Mouse (Mus musculus): ENCODE measurements around the gene Kcnk13. TPM values are rescaled to one million over a fixed set of nuclear protein-coding genes. Genes with fewer than 3 reads are reported as not detected.
"Not testable (repeated sequence)": the region's sequence is repeated elsewhere in the genome, so short reads cannot be mapped to it uniquely, and the experiment has no call there.

Gene Kcnk13
- polyA plus RNA-seq, 1 experiment from 2014 or later = 0.38 TPM

DNA sequence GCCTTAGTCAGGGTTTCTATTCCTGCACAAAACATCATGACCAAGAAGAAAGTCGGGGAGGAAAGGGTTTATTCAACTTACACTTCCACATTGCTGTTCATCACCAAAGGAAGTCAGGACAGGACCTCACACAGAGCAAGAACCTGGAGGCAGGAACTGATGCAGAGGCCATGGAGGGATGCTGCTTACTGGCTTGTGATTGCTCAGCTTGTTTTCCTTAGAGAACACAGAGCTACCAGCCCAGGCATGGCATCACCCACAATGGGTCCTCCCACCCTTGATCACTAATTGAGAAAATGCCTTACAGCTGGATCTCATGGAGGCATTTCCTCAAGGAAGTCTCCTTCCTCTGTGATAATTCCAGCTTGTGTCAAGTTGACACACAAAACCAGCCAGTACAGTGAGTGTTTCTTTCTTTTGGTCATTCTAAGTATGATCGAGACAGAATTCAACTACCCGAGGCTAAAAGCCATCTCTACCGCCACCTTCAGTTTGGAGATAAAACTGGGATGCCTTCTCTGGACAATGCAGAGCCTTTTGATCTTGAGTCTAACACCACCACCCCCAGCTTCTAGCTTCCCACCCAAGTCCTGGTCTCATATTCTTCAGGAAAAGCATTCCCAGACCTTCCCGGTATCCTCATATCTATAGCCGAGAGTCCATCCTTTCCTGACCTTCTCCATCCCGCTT lies 7.1 kb downstream of the Kcnk13 start:
- 76% methylated on average over 7 of the region's 7 CpGs for WGBS
- H3K27ac ChIP-seq; H3K36me3 ChIP-seq (replicated peaks); H3K9me3 ChIP-seq; H3K4me3 ChIP-seq; DNase-seq (ENCODE audit: extremely low spot score, low spot score): not testable (repeated sequence)
- peaks cover 13% of the 10 kb centered on the region for H3K4me1 ChIP-seq
- H3K27me3 ChIP-seq (ENCODE audit: poor library complexity, severe bottlenecking) = peaks cover 46% of the 10 kb centered on the region

DNA sequence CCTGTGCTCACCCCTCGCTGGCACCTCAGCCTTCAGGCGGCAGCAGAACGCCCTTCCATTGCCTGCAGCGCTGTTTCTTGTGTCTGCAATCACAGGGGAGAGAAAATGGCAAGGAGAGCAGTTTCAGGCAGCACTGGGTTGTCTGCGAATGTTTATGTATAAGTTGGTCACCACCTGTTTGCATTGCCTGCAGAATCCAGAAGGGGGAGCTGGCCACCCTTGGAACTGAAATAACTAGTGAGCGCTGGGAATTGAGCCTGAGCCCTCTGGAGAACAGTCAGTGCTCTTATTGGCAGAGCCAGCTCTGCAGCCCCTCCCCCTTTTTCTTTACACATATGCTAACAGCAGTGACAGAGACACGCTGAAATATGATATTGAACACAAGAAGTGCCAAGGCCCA lies 8.5 kb downstream of the Kcnk13 start:
- Histone ChIP-seq H3K4me1 (no peaks in the 10 kb centered on the region), H3K36me3 (replicated peaks) (no peaks in the 10 kb centered on the region), H3K4me3 (no peak overlapping the region), H3K9me3 (peaks cover 8% of the 10 kb centered on the region; the same call in 1 of the 2 replicates), H3K27ac (no peak overlapping the region), H3K27me3 (ENCODE audit: poor library complexity, severe bottlenecking) (peaks cover 31% of the 10 kb centered on the region)
- 58% methylated on average over 7 of the region's 7 CpGs for WGBS
- no peak for DNase-seq (ENCODE audit: extremely low spot score, low spot score)

DNA sequence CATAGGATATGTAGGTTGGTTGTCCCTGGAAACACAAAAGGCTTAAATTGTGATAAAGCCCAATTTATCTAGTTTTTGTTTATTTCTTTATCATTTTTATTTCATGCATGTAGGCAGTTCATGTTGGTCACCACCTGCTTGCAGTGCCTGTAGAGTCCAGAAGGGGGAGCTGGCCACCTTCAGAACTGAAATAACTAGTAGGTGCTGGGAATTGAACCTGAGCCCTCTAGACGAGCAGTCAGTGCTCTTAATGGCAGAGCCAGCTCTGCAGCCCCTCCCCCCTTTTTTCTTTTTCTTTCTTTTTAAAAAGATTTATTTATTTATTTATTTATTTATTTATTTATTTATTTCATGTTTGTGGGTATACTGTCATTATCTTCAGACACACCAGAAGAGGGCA lies 9.4 kb downstream of the Kcnk13 start:
- H3K4me1 ChIP-seq = no peaks in the 10 kb centered on the region
- 81% methylated on average over 1 of the region's 1 CpGs for WGBS
- no peak overlapping the region for H3K4me3 ChIP-seq
- H3K27me3 ChIP-seq (ENCODE audit: poor library complexity, severe bottlenecking) = peaks cover 23% of the 10 kb centered on the region
- no peak overlapping the region for H3K27ac ChIP-seq
- no peak for DNase-seq (ENCODE audit: extremely low spot score, low spot score)
- H3K36me3 ChIP-seq (replicated peaks) = no peaks in the 10 kb centered on the region
- H3K9me3 ChIP-seq = peaks cover 8% of the 10 kb centered on the region; the same call in 1 of the 2 replicates

- H3K4me1 ChIP-seq = no peaks in the 10 kb centered on the region
- H3K9me3 ChIP-seq = peaks cover 8% of the 10 kb centered on the region; the same call in 1 of the 2 replicates
- no peak for DNase-seq (ENCODE audit: extremely low spot score, low spot score)
- H3K36me3 ChIP-seq (replicated peaks) = no peaks in the 10 kb centered on the region
- H3K4me3 ChIP-seq = no peak overlapping the region
- WGBS = 87% methylated on average over 4 of the region's 4 CpGs
- no peaks in the 10 kb centered on the region for H3K27me3 ChIP-seq (ENCODE audit: poor library complexity, severe bottlenecking)
- no peak overlapping the region for H3K27ac ChIP-seq
Measured at GRCm38 (mm10) chr12:99979541-99979940, 15.2 kb downstream of the Kcnk13 start.

DNA sequence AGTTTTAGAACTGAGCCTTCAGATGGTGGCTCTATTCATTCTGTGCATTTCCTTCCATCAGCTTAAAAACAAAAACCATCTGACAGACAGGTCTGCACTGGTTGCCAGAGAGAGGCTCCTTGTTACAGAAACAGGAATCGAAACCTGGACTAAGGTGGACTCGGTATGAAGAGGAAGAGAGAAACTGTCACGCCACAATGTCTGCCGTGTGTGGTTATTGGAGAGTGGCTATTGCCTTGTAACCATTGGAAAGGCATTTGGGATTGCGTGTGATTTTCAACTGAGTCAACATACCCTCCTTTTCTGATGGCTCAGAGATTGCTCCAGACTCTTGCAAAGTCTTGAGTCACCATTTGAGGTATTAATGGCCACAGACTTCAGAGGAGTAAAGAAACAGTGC lies 22.5 kb downstream of the Kcnk13 start:
- Histone ChIP-seq H3K27me3 (ENCODE audit: poor library complexity, severe bottlenecking) (no peaks in the 10 kb centered on the region), H3K4me3 (no peak overlapping the region), H3K27ac (no peak overlapping the region), H3K4me1 (no peaks in the 10 kb centered on the region), H3K36me3 (replicated peaks) (no peaks in the 10 kb centered on the region), H3K9me3 (peaks cover 8% of the 10 kb centered on the region)
- DNase-seq (ENCODE audit: extremely low spot score, low spot score) = no peak
- WGBS = 93% methylated on average over 5 of the region's 5 CpGs

- Histone ChIP-seq H3K9me3 (peaks cover 8% of the 10 kb centered on the region), H3K27ac (no peak overlapping the region), H3K4me1 (peaks cover 4% of the 10 kb centered on the region), H3K36me3 (replicated peaks) (no peaks in the 10 kb centered on the region), H3K27me3 (ENCODE audit: poor library complexity, severe bottlenecking) (no peaks in the 10 kb centered on the region), H3K4me3 (no peak overlapping the region)
- 95% methylated on average over 2 of the region's 2 CpGs for WGBS
- no peak for DNase-seq (ENCODE audit: extremely low spot score, low spot score)
Measured at GRCm38 (mm10) chr12:99988144-99988543, 23.8 kb downstream of the Kcnk13 start.

DNA sequence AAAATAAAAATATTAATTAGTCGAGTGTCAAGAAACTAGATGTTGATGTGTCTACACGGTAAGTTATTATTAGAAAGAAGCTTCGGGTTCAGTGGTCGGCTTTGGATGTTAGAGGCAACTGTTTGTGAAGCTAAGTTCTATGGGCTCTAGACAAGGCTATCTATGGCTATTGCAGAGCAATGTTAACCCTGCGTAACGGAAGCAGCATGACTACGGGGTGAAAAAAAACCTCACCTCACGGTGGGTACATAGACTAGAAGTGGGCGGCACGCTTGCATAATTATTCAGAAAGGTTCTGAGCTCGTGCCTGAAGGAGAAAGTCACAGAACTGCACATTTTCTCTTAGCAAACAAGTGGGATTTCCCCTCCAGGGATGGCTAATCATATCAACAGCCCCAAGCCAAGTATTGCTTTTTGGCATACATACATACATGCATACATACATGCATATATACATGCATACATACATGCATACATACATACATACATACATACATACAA lies 28.1 kb downstream of the Kcnk13 start:
- H3K27me3 ChIP-seq (ENCODE audit: poor library complexity, severe bottlenecking) = no peaks in the 10 kb centered on the region
- no peaks in the 10 kb centered on the region for H3K36me3 ChIP-seq (replicated peaks)
- peaks cover 10% of the 10 kb centered on the region for H3K9me3 ChIP-seq
- H3K27ac ChIP-seq = no peak overlapping the region
- H3K4me3 ChIP-seq = no peak overlapping the region
- no peak for DNase-seq (ENCODE audit: extremely low spot score, low spot score)
- 94% methylated on average over 11 of the region's 11 CpGs for WGBS
- peaks cover 13% of the 10 kb centered on the region for H3K4me1 ChIP-seq

DNA sequence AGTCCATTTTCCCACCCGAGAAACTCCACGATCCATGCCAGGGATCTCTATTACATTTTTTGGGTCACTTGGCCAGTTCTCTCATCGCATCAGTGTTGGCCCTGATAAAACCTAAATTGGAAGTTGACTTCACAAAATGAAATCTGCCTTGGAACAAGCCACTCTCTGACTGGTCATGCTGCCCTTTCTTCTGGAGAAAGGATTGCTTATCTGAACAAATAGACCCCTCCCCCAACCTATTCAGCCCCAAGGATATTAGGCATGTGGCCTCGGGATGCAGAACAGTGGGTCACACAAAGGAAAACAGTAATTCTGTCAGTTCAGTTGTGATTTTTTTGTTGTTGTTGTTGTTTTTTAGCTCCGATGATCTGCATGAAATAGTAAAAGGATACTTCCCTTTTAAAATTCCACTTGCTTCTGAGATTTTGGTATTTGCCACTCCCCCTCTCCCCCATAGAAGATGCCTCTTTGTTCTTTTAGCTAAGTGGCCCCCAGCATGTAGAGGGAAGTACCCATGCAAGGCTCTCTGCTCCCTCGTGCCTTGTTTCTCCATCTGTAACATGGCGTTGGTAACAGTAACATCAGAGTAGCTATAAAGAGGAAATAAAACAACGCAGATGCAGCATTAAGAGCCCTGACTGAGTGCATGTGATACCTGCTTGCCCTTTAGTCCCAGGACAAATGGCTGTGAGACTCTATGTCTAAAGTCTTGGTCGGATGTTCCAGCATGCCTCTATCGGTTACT lies 29.0 kb downstream of the Kcnk13 start:
- H3K9me3 ChIP-seq = peaks cover 10% of the 10 kb centered on the region
- 82% methylated on average over 10 of the region's 10 CpGs for WGBS
- H3K27ac ChIP-seq = no peak overlapping the region

DNA sequence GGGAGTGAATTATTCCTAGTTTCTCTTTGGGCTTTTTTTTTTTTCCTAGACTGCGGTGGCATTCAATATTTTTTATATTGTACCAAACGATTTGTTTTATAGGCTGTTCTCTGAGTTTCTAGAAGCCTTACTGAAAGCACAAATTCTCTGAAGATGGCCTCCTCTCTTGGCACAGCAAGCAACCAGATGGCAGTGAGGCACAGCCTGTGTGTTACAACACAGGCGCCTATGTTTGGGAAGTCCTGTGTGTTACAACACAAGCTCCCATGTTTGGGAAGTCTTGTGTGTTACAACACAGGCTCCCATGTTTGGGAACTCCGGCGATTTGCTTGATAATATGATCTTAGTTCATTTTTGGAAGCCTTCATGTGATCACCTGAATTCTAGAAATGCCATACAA lies 31.7 kb downstream of the Kcnk13 start:
- H3K9me3 ChIP-seq = peaks cover 9% of the 10 kb centered on the region
- WGBS = 94% methylated on average over 5 of the region's 5 CpGs
- peaks cover 20% of the 10 kb centered on the region for H3K4me1 ChIP-seq
- H3K4me3 ChIP-seq = no peak overlapping the region
- H3K27ac ChIP-seq = no peak overlapping the region
- no peaks in the 10 kb centered on the region for H3K36me3 ChIP-seq (replicated peaks)
- no peaks in the 10 kb centered on the region for H3K27me3 ChIP-seq (ENCODE audit: poor library complexity, severe bottlenecking)
- no peak for DNase-seq (ENCODE audit: extremely low spot score, low spot score)

More for the DNA sequence above, 29.0 kb downstream of the Kcnk13 start:
- H3K4me3 ChIP-seq = no peak overlapping the region
- DNase-seq (ENCODE audit: extremely low spot score, low spot score) = no peak
- H3K36me3 ChIP-seq (replicated peaks) = no peaks in the 10 kb centered on the region
- no peaks in the 10 kb centered on the region for H3K27me3 ChIP-seq (ENCODE audit: poor library complexity, severe bottlenecking)
- H3K4me1 ChIP-seq = peaks cover 13% of the 10 kb centered on the region

DNA sequence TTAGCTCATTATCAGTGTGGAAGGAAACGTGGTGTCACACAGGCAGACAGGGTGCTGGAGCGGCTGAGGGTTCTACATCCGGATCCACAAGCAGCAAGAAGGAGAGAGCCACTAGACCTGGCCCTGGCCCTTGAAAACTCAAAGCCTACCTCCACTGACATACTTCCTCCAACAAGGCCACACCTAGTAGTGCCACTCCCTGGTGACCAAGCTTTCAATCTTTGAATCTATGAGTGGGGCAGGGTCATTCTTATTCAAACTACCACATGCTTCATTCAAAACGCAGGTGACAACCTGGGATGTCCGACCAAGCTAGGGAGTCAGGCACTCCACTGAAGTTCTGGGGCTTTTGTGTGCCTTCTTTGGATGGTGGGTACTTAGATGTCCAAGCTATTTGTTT lies 35.4 kb downstream of the Kcnk13 start:
- WGBS = 79% methylated on average over 5 of the region's 5 CpGs

DNA sequence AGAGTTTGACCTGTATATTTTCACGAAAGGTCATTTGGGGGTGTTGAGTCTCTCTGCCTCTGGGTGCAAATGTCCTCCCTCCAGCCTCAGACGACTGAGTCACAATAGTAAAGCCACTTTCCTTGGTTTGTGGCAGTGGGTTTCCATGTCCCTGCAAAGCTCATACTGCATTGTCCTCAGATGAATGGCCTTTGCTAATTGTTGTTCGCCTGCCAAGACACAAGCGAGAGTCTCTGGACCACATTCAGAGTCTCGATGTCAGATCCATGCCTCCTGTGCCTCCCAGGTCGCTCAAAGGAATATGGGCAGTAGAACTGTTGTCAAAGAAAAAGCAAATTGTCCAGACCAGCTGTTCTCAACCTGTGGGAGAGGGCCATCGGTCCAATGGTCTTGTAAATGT lies 36.1 kb downstream of the Kcnk13 start:
- DNase-seq (ENCODE audit: extremely low spot score, low spot score) = no peak
- Histone ChIP-seq H3K9me3 (no peaks in the 10 kb centered on the region), H3K4me1 (peaks cover 22% of the 10 kb centered on the region), H3K27ac (no peak overlapping the region), H3K36me3 (replicated peaks) (no peaks in the 10 kb centered on the region), H3K4me3 (no peak overlapping the region), H3K27me3 (ENCODE audit: poor library complexity, severe bottlenecking) (no peaks in the 10 kb centered on the region)
- 81% methylated on average over 7 of the region's 7 CpGs for WGBS

More for the DNA sequence above, 35.4 kb downstream of the Kcnk13 start:
- Histone ChIP-seq H3K4me1 (peaks cover 22% of the 10 kb centered on the region), H3K9me3 (no peaks in the 10 kb centered on the region), H3K27me3 (ENCODE audit: poor library complexity, severe bottlenecking) (no peaks in the 10 kb centered on the region), H3K36me3 (replicated peaks) (no peaks in the 10 kb centered on the region), H3K4me3 (no peak overlapping the region), H3K27ac (no peak overlapping the region)
- DNase-seq (ENCODE audit: extremely low spot score, low spot score) = no peak

DNA sequence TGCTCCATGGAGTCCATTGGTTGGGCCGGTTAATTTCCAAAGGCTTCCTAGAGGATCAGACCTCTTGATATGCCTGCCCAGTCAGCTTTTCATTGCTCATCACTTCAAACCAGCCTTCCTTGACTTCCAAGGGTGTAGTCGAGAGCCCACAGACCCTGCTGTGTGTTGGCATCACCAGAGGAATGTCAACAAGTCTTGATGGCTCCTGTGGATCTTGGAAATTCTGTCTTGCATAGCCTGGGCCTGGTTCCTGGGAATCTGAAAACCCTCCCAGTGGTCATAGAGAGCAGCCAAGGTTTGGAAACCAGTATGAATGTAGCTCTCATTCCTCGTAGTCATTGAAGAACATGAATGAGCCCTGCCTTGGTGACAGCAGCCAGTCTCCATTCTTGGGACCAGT lies 36.9 kb downstream of the Kcnk13 start:
- no peaks in the 10 kb centered on the region for H3K9me3 ChIP-seq
- no peak overlapping the region for H3K27ac ChIP-seq
- DNase-seq (ENCODE audit: extremely low spot score, low spot score) = no peak
- peaks cover 22% of the 10 kb centered on the region for H3K4me1 ChIP-seq
- H3K27me3 ChIP-seq (ENCODE audit: poor library complexity, severe bottlenecking) = no peaks in the 10 kb centered on the region
- no peaks in the 10 kb centered on the region for H3K36me3 ChIP-seq (replicated peaks)
- no peak overlapping the region for H3K4me3 ChIP-seq
- 91% methylated on average over 3 of the region's 3 CpGs for WGBS

- H3K4me1 ChIP-seq = peaks cover 22% of the 10 kb centered on the region
- DNase-seq (ENCODE audit: extremely low spot score, low spot score) = no peak
- WGBS = 91% methylated on average over 3 of the region's 3 CpGs
- no peak overlapping the region for H3K27ac ChIP-seq
- H3K36me3 ChIP-seq (replicated peaks) = no peaks in the 10 kb centered on the region
- H3K27me3 ChIP-seq (ENCODE audit: poor library complexity, severe bottlenecking) = no peaks in the 10 kb centered on the region
- no peak overlapping the region for H3K4me3 ChIP-seq
- H3K9me3 ChIP-seq = no peaks in the 10 kb centered on the region
Measured at GRCm38 (mm10) chr12:100001910-100002309, 37.6 kb downstream of the Kcnk13 start.

Data from forebrain, embryonic 10.5 days (tissue).